Mouse (Mus musculus): ENCODE measurements around the gene Camta1. TPM values are rescaled to one million over a fixed set of nuclear protein-coding genes. Genes with fewer than 3 reads are reported as not detected.

Gene Camta1
- 100 to 1,000 TPM in 2 of 4 experiments, 10 to 100 TPM in 2; 79.5 to 115 (median 98.3) TPM for total RNA-seq (2022)

DNA sequence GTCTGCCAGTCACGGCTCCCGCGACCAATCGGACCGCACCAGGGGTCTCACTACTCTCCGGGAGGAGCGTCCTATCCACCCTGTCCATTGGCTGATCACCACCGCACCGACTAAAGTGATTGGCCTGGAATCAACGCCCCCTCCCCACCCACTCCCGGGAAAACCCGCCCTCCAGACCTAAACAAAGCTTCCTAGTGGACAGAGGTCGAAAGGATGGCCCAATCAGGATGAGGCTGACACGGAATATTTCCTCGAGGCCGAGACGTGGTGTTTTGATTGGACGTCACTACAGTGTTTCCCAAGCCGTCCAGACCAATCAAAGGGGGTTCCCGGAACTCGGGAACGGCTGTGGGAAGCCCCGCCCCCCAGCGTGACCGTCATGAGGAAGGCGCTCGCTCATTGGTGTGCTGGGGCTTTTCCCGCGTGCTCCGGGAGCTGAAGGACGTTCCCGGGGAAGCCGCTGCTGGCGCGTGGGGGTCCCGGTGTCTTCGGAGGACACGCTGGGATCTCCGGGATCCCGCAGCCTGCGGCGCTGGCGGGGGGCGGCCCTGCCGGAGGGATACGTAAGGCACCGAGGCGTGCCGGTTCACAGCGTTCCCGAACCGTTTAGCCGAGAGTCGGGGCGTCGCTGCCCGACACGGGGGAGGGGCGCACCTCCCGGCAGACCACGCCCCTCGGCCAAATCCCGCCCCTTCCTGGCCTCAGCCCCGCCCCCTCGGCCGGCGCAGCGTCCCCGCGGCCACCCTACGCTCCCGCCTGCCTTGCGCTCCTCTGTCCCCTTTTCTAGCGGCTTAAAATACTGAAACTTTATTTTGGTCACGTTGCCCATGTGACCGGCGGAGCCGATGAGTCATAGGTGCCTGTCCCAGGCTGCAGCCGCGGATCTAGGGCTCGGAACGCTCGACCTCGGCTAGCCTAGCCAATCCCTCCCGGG is at the start of gene Camta1:
Gene Camta1, minus strand, starts transcription at position 71 of the 934 bp plus-strand sequence.
- DNase-seq (ENCODE audit: low spot score in 2 of 2), result peak; percentile 99

- DNase-seq (ENCODE audit: low spot score in 2 of 2), result peak; percentile 12 to 20
Observed at GRCm38 (mm10) chr4:151908809-151909208, 47.1 kb upstream of the Camta1 start.

DNA sequence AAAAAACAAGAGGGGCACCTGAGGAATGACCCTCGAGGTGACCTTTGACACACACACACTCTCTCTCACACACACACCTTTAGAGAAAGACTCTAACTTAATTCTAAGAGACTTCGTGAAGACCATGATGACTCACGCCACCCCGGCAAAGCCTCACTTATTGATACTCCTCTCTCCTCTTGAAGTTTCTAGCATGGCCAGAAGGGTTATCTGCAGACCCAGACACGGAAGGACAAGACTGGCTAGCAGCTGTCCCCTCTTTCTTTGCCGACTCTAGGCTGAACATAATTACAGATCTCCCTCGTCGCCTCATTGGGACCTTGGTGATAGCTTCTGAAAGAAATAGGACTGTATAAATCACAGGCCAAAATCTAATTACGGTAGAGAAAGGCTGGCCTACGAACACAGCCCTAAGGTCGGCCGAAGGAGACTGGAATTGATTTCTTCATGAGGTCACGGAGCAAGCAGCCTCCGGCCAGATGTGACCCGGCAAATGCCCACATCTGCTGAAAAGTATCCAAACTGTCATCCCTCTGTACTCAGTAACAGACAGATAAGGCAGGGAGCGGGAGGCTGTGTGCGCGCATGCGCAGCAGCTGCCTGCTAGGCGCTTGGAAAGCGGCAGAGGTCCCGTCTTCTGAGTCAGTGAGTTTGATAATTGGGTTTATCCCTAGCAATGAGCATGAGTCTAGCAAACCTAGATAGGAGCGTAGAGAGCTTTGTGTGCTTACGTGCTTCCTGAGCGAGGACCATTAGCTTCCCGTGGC is 46.1 kb upstream of the Camta1 start:
- DNase-seq (ENCODE audit: low spot score in 2 of 2), result peak in 1 of 2 experiments; percentile 37

GRCm38 (mm10) chr4:151905621-151906020 is 43.9 kb upstream of the Camta1 start:
- DNase-seq (ENCODE audit: low spot score in 2 of 2), result no peak

DNA sequence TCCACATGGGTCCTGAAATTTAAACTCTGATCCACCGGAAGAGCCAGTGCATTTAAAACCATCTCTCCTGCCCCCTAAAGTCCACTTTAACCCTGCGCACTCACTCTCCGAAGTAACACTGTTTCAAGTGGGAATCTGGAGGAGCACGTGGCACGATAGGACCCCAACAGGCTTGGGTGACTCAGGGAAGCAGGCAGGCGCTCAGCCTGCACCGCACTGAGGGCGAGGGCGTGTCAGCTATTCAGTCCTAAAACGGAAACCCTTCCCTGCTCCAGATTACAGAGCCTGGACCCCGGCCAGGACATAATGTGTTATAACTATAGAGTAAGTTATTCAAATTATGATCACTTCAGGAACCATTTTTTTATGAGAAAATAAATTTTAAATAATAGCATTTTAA is 42.4 kb upstream of the Camta1 start:
- DNase-seq (ENCODE audit: low spot score in 2 of 2), result peak in 1 of 2 experiments; percentile 28

- DNase-seq (ENCODE audit: low spot score in 2 of 2), result peak; percentile 80 to 88
Observed at GRCm38 (mm10) chr4:151902689-151903241, 41.1 kb upstream of the Camta1 start.

GRCm38 (mm10) chr4:151902046-151902688 is 40.5 kb upstream of the Camta1 start:
- peak in 1 of 2 experiments; percentile 31 for DNase-seq (ENCODE audit: low spot score in 2 of 2)

GRCm38 (mm10) chr4:151901422-151901821 is 39.7 kb upstream of the Camta1 start:
- DNase-seq (ENCODE audit: low spot score in 2 of 2), result no peak

DNA sequence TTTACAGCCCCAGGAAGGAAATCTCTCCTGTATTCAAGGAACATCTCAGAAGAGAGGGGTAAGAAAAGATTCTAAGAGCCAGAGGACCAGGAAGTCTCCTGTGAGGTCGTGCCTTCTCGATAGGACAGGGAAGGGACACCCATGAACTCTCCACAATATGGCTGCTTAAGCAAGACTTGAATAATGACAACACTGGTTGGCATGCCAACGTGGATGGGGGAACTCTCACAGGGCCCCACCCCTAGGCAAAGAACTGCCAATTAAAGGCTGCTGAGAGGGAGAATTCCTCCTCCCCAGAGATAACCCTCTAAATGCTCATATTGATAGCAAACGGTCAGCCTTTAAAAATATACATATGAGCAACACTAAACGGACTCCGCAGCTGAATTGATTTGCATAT is 39.1 kb upstream of the Camta1 start:
- no peak for DNase-seq (ENCODE audit: low spot score in 2 of 2)

DNA sequence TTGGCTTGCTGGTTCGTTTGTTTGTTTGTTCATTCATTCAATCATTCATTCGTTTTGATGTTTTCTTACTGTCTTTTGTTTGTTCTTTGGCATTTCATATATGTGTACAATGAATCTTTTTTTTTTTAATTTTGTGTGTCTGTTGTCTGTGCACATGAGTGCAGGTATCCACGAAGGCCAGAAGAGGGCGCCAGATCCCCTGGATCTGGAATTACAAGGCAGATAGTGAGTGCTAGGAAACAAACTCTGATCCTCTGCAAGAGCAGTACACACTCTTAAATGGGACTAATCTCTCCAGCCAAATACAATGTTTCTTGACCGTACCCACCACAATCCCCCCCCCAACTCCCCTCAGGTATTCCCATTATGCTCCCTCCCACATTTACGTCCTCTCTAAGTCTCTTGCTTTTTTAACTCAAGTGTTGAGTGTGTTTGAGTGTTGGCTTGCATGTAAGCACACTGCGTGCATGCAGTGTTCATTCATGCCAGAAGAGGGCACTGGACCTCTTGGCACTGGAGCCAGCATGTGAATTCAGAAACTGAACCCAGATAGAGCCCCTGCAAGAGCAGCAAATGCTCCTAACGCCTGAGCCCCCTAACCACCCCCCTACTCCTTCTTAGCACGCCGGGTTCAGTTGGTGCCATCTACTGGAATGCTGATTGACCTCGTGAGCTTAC is 38.2 kb upstream of the Camta1 start:
- no peak for DNase-seq (ENCODE audit: low spot score in 2 of 2)

GRCm38 (mm10) chr4:151898600-151899245 is 37.0 kb upstream of the Camta1 start:
- DNase-seq (ENCODE audit: low spot score in 2 of 2), result no peak

DNA sequence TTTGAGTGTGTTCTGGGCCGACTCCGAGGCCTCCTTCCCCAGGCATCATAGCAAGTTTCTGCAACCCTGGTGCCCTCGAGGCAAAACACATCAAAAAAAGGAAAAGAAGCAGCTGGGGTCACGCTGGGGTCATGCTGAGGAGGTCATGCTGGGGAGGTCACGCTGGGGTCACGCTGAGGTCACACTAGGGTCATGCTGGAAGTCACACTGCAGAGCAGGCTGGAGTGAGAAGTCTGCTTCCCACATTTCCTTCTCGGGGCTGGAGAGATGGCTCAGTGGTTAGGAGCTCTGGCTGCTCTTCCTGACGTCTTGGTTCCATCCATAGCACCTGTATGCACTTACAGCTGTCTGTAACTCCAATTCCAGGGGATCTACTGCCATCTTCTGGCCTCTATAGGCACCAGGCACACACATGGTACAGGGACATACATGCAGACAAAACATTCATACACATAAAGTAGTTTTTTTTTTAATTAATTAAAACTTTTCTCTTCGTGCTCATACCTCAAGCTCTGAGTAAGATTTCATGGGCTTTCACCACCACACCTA is 35.5 kb upstream of the Camta1 start:
- no peak for DNase-seq (ENCODE audit: low spot score in 2 of 2)

GRCm38 (mm10) chr4:151895624-151896023 is 33.9 kb upstream of the Camta1 start:
- no peak for DNase-seq (ENCODE audit: low spot score in 2 of 2)

DNA sequence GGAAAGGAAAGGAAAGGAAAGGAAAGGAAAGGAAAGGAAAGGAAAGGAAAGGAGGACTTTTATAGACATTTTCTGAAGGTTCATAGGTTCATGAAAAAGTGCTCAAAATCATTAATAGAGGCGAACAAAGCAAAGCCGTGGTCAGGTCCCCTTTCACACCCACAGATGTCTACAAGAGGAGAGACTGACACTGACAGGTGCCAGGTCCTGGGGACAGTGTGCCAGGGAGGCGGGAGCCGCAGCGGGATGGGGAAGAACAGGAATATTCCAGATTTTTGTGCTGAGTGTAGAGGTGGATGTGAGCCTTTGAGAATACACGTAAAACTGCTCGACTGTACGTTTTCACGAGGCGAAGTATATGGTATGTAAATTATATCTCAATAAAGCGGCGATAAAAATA is 33.2 kb upstream of the Camta1 start:
- DNase-seq (ENCODE audit: low spot score in 2 of 2), result no peak

DNA sequence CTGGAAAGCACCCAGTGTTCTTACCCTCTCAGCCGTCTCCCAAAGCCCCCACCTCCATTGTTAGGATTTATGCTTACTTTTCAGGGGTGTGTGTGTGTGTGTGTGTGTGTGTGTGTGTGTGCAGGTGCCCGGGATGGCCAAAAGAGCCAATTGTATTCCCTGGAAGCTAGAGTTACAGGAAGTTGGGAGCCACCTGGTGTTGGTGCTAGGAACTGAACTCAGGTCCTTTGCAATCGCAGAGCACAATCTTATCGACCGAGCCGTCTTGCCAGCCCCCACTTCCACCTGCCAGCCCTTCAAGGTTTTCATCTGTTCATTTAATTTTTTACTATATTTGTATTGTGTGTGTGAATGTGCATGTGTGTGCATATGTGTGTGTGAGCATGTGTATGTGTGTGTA is 31.6 kb upstream of the Camta1 start:
- no peak for DNase-seq (ENCODE audit: low spot score in 2 of 2)

- no peak for DNase-seq (ENCODE audit: low spot score in 2 of 2)
Observed at GRCm38 (mm10) chr4:151881590-151881989, 19.9 kb upstream of the Camta1 start.

DNA sequence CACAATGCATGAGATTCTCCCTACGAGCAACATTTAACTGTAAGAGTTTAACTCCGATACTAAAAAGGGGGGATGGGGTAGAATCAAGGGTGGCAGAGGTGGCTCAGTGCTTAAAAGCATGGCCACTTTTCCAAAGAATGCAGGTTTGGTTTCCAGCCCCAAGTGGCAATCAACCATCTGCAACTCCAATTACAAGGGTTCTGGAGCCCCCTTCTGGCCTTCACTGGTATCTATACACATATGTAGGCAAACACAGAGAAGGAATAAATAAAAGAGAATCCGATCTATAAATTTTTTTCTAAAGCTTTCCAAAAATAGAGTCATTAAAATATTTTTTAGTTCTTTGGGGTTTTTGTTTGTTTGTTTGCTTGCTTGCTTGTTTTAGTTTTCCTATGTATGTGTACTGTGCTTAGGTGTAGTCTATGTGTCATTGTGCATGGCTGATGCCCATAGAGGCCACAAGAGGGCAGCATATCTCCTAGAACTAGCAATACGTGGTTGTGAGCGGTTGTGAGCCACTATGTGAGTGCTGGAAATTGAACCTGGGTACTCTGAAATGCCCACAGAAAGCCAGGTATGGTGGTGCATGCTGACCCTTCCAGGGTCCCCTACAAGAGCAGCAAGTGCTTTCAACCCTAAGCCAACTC is 18.5 kb upstream of the Camta1 start:
- no peak for DNase-seq (ENCODE audit: low spot score in 2 of 2)

GRCm38 (mm10) chr4:151876400-151876799 is 14.7 kb upstream of the Camta1 start:
- no peak for DNase-seq (ENCODE audit: low spot score in 2 of 2)

GRCm38 (mm10) chr4:151863511-151863910 is 1.8 kb upstream of the Camta1 start:
- no peak for DNase-seq (ENCODE audit: low spot score in 2 of 2)

DNA sequence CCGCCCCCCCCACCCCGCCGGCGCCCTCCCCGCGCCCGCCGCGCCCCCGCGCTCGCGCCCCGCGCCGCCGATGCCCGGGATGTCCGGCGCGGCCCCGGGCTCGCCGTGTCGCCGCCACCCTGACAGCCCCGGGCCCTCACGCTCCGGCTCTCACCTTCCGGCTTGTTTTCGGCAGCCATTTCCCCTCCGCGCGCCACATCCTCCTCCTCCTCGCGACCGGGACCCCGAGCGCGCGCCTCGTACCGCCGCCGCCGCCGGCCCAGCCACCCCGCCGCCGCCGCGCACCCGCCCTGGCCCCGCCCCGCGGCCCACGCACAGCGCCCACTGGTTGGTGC is 238 bp downstream of the Camta1 start:
- DNase-seq (ENCODE audit: low spot score in 2 of 2), result no peak
